Mouse (Mus musculus) olfactory bulb, adult 2 months (tissue): ENCODE measurements around the gene Inpp5a.

ENCODE experiments used
- CTCF ChIP-seq: fragments of 200-500 bp; IDR thresholded peaks from 2 replicates; pipeline ENCODE4 v1.5.1; 2012; ENCODE audit warnings: low read depth, mild to moderate bottlenecking, low read length, moderate library complexity; ENCODE audit not compliant: insufficient read depth
- POLR2A ChIP-seq: fragments of 200-500 bp; IDR thresholded peaks from 2 replicates; pipeline ENCODE4 v1.6.1; 2012; ENCODE audit warnings: mild to moderate bottlenecking, low read depth, low read length, moderate library complexity; ENCODE audit not compliant: insufficient read depth

DNA sequence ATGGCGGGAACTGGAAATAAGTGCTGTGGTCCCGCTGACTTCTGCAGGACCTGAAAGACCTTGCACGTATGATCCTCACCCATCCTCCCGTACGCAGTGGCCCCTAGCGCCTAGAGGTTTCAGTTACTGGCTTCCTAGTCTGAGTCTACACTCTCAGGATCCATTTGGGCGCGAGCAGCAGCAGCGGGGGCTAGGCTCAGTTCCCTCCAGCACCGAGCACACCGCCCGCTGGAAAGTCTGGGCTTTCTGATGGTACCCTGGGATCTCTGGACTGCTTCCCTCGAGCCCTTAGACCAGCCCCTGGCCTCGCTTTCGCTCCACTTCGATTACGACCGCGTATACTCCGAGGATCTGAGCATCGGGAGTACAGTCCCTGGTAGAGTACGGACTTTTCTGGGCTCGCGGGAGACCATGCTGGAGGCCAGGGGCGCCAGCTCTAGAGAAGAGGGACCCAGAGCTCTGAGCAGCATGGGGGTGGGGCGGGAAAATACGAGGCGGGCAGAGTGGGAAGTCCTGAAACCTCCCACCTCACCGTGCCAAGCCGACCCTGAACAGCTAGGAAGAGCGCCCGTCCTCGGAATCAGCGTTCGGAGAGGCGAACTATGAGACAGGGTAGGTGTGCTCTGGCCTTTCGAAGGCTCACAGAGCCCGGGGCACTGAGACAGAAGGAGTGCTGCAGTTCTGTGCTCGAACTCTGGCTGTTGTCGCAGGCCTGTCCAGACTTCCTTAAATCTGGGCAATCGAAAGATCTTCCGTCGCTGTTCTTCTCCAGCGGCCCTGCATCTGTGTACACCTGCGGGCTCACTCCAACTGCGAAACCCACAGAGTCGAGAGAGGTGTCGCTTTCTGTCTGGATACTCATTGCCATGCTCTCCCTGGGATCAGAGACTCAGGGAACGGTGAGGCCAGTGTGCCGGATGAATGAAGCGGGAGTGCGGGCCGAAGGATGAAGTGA is 195.6 kb downstream of the Inpp5a start:
- TF ChIP-seq POLR2A (no peak), CTCF (no peak)
